Mouse (Mus musculus) hindbrain, embryonic 14.5 days (tissue): ENCODE measurements around the gene Cldn11. TPM values are rescaled to one million over a fixed set of nuclear protein-coding genes. Genes with fewer than 3 reads are reported as not detected.
A peak's percentile ranks its signal among the peaks of the same experiment; 100 is the strongest.
"Not testable (repeated sequence)": the region's sequence is repeated elsewhere in the genome, so short reads cannot be mapped to it uniquely, and the experiment has no call there.

ENCODE experiments used
- ATAC-seq: fragments of 200-750 bp; cut with Nextera tagmentation; 2 replicates; pipeline ENCODE4 v1.8.0; 2017; ENCODE audit warnings: moderate number of reproducible peaks, mild to moderate bottlenecking, moderate TSS enrichment, moderate library complexity; ENCODE audit not compliant: low FRiP score
- DNase-seq: peaks from one replicate; pipeline ENCODE4 v3.0.0-alpha.2; 2015; ENCODE audit warnings: low spot score
- H3K27ac ChIP-seq: fragments of 300-500 bp; sonication (generic); 2 replicates; pipeline ENCODE4 v1.5.1; 2014; ENCODE audit warnings: mild to moderate bottlenecking, moderate library complexity
- H3K27me3 ChIP-seq: fragments of 300-500 bp; sonication (generic); 2 replicates; pipeline ENCODE4 v1.6.1; 2014; ENCODE audit warnings: mild to moderate bottlenecking, low read length, mixed read lengths; ENCODE audit not compliant: control insufficient read depth, insufficient read depth
- H3K36me3 ChIP-seq: fragments of 300-500 bp; sonication (generic); replicated peaks from 2 replicates; pipeline ENCODE4 v1.6.1; 2014; ENCODE audit not compliant: control insufficient read depth, insufficient read depth
- H3K4me1 ChIP-seq: fragments of 300-500 bp; sonication (generic); replicated peaks from 2 replicates; pipeline ENCODE4 v1.6.1; 2014; ENCODE audit warnings: antibody characterized with exemption, low read length, mixed read lengths; ENCODE audit not compliant: control insufficient read depth, insufficient read depth
- H3K4me2 ChIP-seq: fragments of 300-500 bp; sonication (generic); replicated peaks from 2 replicates; pipeline ENCODE4 v1.6.1; 2014; ENCODE audit warnings: mild to moderate bottlenecking, moderate library complexity
- H3K4me3 ChIP-seq: fragments of 300-500 bp; sonication (generic); replicated peaks from 2 replicates; pipeline ENCODE4 v1.5.1; 2014; ENCODE audit warnings: mild to moderate bottlenecking, low read length
- H3K9ac ChIP-seq: fragments of 300-500 bp; sonication (generic); 2 replicates; pipeline ENCODE4 v1.6.1; 2014
- H3K9me3 ChIP-seq: fragments of 300-500 bp; sonication (generic); 2 replicates; pipeline ENCODE4 v1.6.1; 2016; ENCODE audit warnings: low read length; ENCODE audit not compliant: control insufficient read depth
- WGBS: fragments of 180-500 bp; shearing (Covaris S2); extraction: QIAGEN DNeasy Blood & Tissue Kit; methylation state at CpG from one replicate; pipeline ENCODE4 v1.1.7; 2014; 5-methylcytosine and 5-hydroxymethylcytosine counted together
- polyA plus RNA-seq: library from polyadenylated mRNA; unstranded; fragments of >200 nt; fragmentation: Nextera tagmentation; extraction: Ambion mirVana; gene quantifications from 2 replicates; pipeline ENCODE4 v1.2.1, GENCODE M21; 2014

The Cldn11 gene
- polyA plus RNA-seq, 1 experiment from 2014 or later: 40.3 TPM

- Histone ChIP-seq H3K9me3 (no peaks in the 10 kb centered on the region), H3K4me3 (no peak overlapping the region), H3K4me1 (no peaks in the 10 kb centered on the region), H3K27ac (no peak overlapping the region), H3K4me2 (no peak overlapping the region), H3K36me3 (0 out of 2 replicates have a peak, but pooled peaks cover 2% of the 10 kb centered on the region), H3K9ac (no peak overlapping the region), H3K27me3 (no peaks in the 10 kb centered on the region)
- DNase-seq (no peak), ATAC-seq (no peak)
- 56% methylated on average over 4 of the region's 4 CpGs for WGBS
Observed at GRCm38 (mm10) chr3:31129766-31130165, 20.0 kb upstream of the Cldn11 start.

- WGBS: 75% methylated on average over 5 of the region's 5 CpGs
- H3K4me2 ChIP-seq: no peak overlapping the region
- H3K4me3 ChIP-seq: no peak overlapping the region
- no peaks in the 10 kb centered on the region for H3K4me1 ChIP-seq
- H3K9ac ChIP-seq: no peak overlapping the region
- DNase-seq: no peak
- H3K27me3 ChIP-seq: no peaks in the 10 kb centered on the region
- ATAC-seq: no peak
- no peak overlapping the region for H3K27ac ChIP-seq
- no peaks in the 10 kb centered on the region for H3K36me3 ChIP-seq
- H3K9me3 ChIP-seq: no peaks in the 10 kb centered on the region
Observed at GRCm38 (mm10) chr3:31133664-31134063, 16.1 kb upstream of the Cldn11 start.

GRCm38 (mm10) chr3:31134246-31134645 is 15.5 kb upstream of the Cldn11 start:
- no peaks in the 10 kb centered on the region for H3K27me3 ChIP-seq
- WGBS: 89% methylated on average over 8 of the region's 8 CpGs

GRCm38 (mm10) chr3:31134696-31135095 is 15.0 kb upstream of the Cldn11 start:
- H3K36me3 ChIP-seq: no peaks in the 10 kb centered on the region
- H3K4me3 ChIP-seq: no peak overlapping the region
- 78% methylated on average over 7 of the region's 7 CpGs for WGBS
- H3K4me1 ChIP-seq: no peaks in the 10 kb centered on the region
- ATAC-seq: no peak
- no peak overlapping the region for H3K27ac ChIP-seq
- no peaks in the 10 kb centered on the region for H3K27me3 ChIP-seq
- no peaks in the 10 kb centered on the region for H3K9me3 ChIP-seq
- no peak for DNase-seq
- no peak overlapping the region for H3K4me2 ChIP-seq
- H3K9ac ChIP-seq: no peak overlapping the region

More at GRCm38 (mm10) chr3:31134246-31134645, 15.5 kb upstream of the Cldn11 start:
- H3K4me3 ChIP-seq: no peak overlapping the region
- no peak overlapping the region for H3K9ac ChIP-seq
- ATAC-seq (no peak), DNase-seq (no peak)
- H3K36me3 ChIP-seq: no peaks in the 10 kb centered on the region
- no peak overlapping the region for H3K27ac ChIP-seq
- H3K9me3 ChIP-seq: no peaks in the 10 kb centered on the region
- H3K4me2 ChIP-seq: no peak overlapping the region
- no peaks in the 10 kb centered on the region for H3K4me1 ChIP-seq

GRCm38 (mm10) chr3:31136591-31136990 is 13.1 kb upstream of the Cldn11 start:
- not testable (repeated sequence) for H3K4me1 ChIP-seq, H3K36me3 ChIP-seq, H3K27ac ChIP-seq, H3K9ac ChIP-seq, ATAC-seq, H3K9me3 ChIP-seq, H3K4me2 ChIP-seq, H3K4me3 ChIP-seq, DNase-seq, H3K27me3 ChIP-seq
- 67% methylated on average over 4 of the region's 4 CpGs for WGBS

GRCm38 (mm10) chr3:31138454-31139424 is 11.0 kb upstream of the Cldn11 start:
- H3K4me1 ChIP-seq: no peaks in the 10 kb centered on the region
- H3K36me3 ChIP-seq: no peaks in the 10 kb centered on the region
- ATAC-seq: no peak
- H3K9me3 ChIP-seq: no peaks in the 10 kb centered on the region
- H3K4me3 ChIP-seq: no peak overlapping the region
- no peak overlapping the region for H3K27ac ChIP-seq
- 58% methylated on average over 13 of the region's 13 CpGs for WGBS
- no peak overlapping the region for H3K9ac ChIP-seq
- H3K27me3 ChIP-seq: no peaks in the 10 kb centered on the region
- DNase-seq: peak; percentile 95
- H3K4me2 ChIP-seq: no peak overlapping the region

GRCm38 (mm10) chr3:31141621-31142020 is 8.1 kb upstream of the Cldn11 start:
- Histone ChIP-seq H3K27me3 (0 out of 2 replicates have a peak, but pooled peaks cover under 1% of the 10 kb centered on the region), H3K4me2 (no peak overlapping the region), H3K4me3 (no peak overlapping the region), H3K9me3 (no peaks in the 10 kb centered on the region), H3K27ac (no peak overlapping the region), H3K9ac (no peak overlapping the region), H3K4me1 (no peaks in the 10 kb centered on the region), H3K36me3 (no peaks in the 10 kb centered on the region)
- WGBS: 95% methylated on average over 4 of the region's 4 CpGs
- ATAC-seq (no peak), DNase-seq (no peak)

GRCm38 (mm10) chr3:31145222-31145621 is 4.5 kb upstream of the Cldn11 start:
- not testable (repeated sequence) for H3K9me3 ChIP-seq, H3K4me2 ChIP-seq, H3K4me3 ChIP-seq, H3K36me3 ChIP-seq, DNase-seq, ATAC-seq, H3K4me1 ChIP-seq, H3K9ac ChIP-seq, H3K27ac ChIP-seq
- 86% methylated on average over 9 of the region's 11 CpGs for WGBS
- peaks cover 14% of the 10 kb centered on the region; the same call in 1 of the 2 replicates for H3K27me3 ChIP-seq

- DNase-seq: peak; percentile 98
- H3K9ac ChIP-seq: no peak overlapping the region
- no peak overlapping the region for H3K4me3 ChIP-seq
- H3K4me2 ChIP-seq: peak overlapping the region; percentile 29
- no peaks in the 10 kb centered on the region for H3K36me3 ChIP-seq
- WGBS: 14% methylated on average over 14 of the region's 14 CpGs
- H3K27me3 ChIP-seq: peaks cover 19% of the 10 kb centered on the region; the same call in 1 of the 2 replicates
- peaks cover 5% of the 10 kb centered on the region; the same call in 1 of the 2 replicates for H3K4me1 ChIP-seq
- ATAC-seq: peak; percentile 89
- H3K9me3 ChIP-seq: no peaks in the 10 kb centered on the region
- no peak overlapping the region for H3K27ac ChIP-seq
Observed at GRCm38 (mm10) chr3:31145641-31146290, 4.0 kb upstream of the Cldn11 start.
